Mouse (Mus musculus) kidney, embryonic 16.5 days (tissue): Measurements from ENCODE around the gene Spata13. TPM values are rescaled to one million over a fixed set of nuclear protein-coding genes. Genes with fewer than 3 reads are reported as not detected.

Experiments
- ATAC-seq: fragments of 200-750 bp; cut with Nextera tagmentation; 2 replicates; pipeline ENCODE4 v1.8.0; 2017; ENCODE audit warnings: moderate TSS enrichment; ENCODE audit not compliant: low FRiP score, low TSS enrichment
- H3K27ac ChIP-seq: fragments of 300-500 bp; sonication (generic); 2 replicates; pipeline ENCODE4 v1.5.1; 2014; ENCODE audit warnings: low read length
- H3K27me3 ChIP-seq: fragments of 300-500 bp; sonication (generic); 2 replicates; pipeline ENCODE4 v1.6.1; 2014; ENCODE audit warnings: low read length, control low read depth, mixed read lengths; ENCODE audit not compliant: insufficient read depth
- H3K36me3 ChIP-seq: fragments of 300-500 bp; sonication (generic); 2 replicates; pipeline ENCODE4 v1.6.1; 2014; ENCODE audit warnings: low read length, control low read depth, mixed read lengths; ENCODE audit not compliant: insufficient read depth
- H3K4me1 ChIP-seq: fragments of 300-500 bp; sonication (generic); 2 replicates; pipeline ENCODE4 v1.6.1; 2014; ENCODE audit warnings: low read length, control low read depth, mixed read lengths; ENCODE audit not compliant: insufficient read depth
- H3K4me2 ChIP-seq: fragments of 300-500 bp; sonication (generic); replicated peaks from 2 replicates; pipeline ENCODE4 v1.6.1; 2014; ENCODE audit warnings: low read depth, low read length
- H3K4me3 ChIP-seq: fragments of 300-500 bp; sonication (generic); 2 replicates; pipeline ENCODE4 v1.5.1; 2014; ENCODE audit warnings: mild to moderate bottlenecking, low read length
- H3K9ac ChIP-seq: fragments of 300-500 bp; sonication (generic); replicated peaks from 2 replicates; pipeline ENCODE4 v1.6.1; 2014; ENCODE audit warnings: low read length
- H3K9me3 ChIP-seq: fragments of 300-500 bp; sonication (generic); 2 replicates; pipeline ENCODE4 v1.6.1; 2016; ENCODE audit warnings: low read length, control low read depth
- WGBS: fragments of 180-500 bp; shearing (Covaris S2); extraction: QIAGEN DNeasy Blood & Tissue Kit; methylation state at CpG from one replicate; pipeline ENCODE4 v1.1.7; 2014; 5-methylcytosine and 5-hydroxymethylcytosine counted together
- polyA plus RNA-seq: library from polyadenylated mRNA; unstranded; fragments of >200 nt; fragmentation: Nextera tagmentation; extraction: Ambion mirVana; gene quantifications from 2 replicates; pipeline ENCODE4 v1.2.1, GENCODE M21; 2015

Spata13 gene
- polyA plus RNA-seq, 1 experiment from 2014 or later, result 68.1 TPM

GRCm38 (mm10) chr14:60607743-60608142, 26.1 kb upstream of the Spata13 start:
- Histone ChIP-seq H3K27ac (no peak overlapping the region), H3K4me2 (no peak overlapping the region), H3K9me3 (no peaks in the 10 kb centered on the region), H3K9ac (no peak overlapping the region), H3K4me1 (peaks cover 9% of the 10 kb centered on the region; the same call in 1 of the 2 replicates), H3K36me3 (no peaks in the 10 kb centered on the region), H3K27me3 (no peaks in the 10 kb centered on the region), H3K4me3 (no peak overlapping the region)
- WGBS, result 75% methylated on average over 4 of the region's 4 CpGs
- no peak for ATAC-seq

GRCm38 (mm10) chr14:60609160-60609559, 24.6 kb upstream of the Spata13 start:
- Histone ChIP-seq H3K4me3 (no peak overlapping the region), H3K4me1 (0 out of 2 replicates have a peak, but pooled peaks cover 9% of the 10 kb centered on the region), H3K9me3 (no peaks in the 10 kb centered on the region), H3K36me3 (no peaks in the 10 kb centered on the region), H3K4me2 (no peak overlapping the region), H3K9ac (no peak overlapping the region), H3K27me3 (no peaks in the 10 kb centered on the region), H3K27ac (no peak overlapping the region)
- no peak for ATAC-seq
- 78% methylated on average over 1 of the region's 1 CpGs for WGBS

GRCm38 (mm10) chr14:60612671-60613070, 21.1 kb upstream of the Spata13 start:
- 24% methylated on average over 7 of the region's 7 CpGs for WGBS
- no peaks in the 10 kb centered on the region for H3K27me3 ChIP-seq
- H3K9me3 ChIP-seq, result no peaks in the 10 kb centered on the region
- H3K4me1 ChIP-seq, result no peaks in the 10 kb centered on the region
- no peak for ATAC-seq
- H3K36me3 ChIP-seq, result no peaks in the 10 kb centered on the region
- no peak overlapping the region for H3K27ac ChIP-seq
- H3K9ac ChIP-seq, result no peak overlapping the region
- no peak overlapping the region for H3K4me2 ChIP-seq
- no peak overlapping the region for H3K4me3 ChIP-seq

GRCm38 (mm10) chr14:60621076-60621475, 12.7 kb upstream of the Spata13 start:
- Histone ChIP-seq H3K36me3 (no peaks in the 10 kb centered on the region), H3K27me3 (no peaks in the 10 kb centered on the region), H3K9me3 (peaks cover 4% of the 10 kb centered on the region; the same call in 1 of the 2 replicates), H3K4me2 (no peak overlapping the region), H3K27ac (no peak overlapping the region), H3K4me3 (no peak overlapping the region), H3K4me1 (peaks cover 6% of the 10 kb centered on the region), H3K9ac (no peak overlapping the region)
- no peak for ATAC-seq
- 62% methylated on average over 9 of the region's 9 CpGs for WGBS

- no peak for ATAC-seq
- H3K27me3 ChIP-seq, result no peaks in the 10 kb centered on the region; the same call in 1 of the 2 replicates
- H3K9me3 ChIP-seq, result peaks cover 4% of the 10 kb centered on the region; the same call in 1 of the 2 replicates
- H3K4me1 ChIP-seq, result no peaks in the 10 kb centered on the region
- WGBS, result 60% methylated on average over 6 of the region's 6 CpGs
- H3K36me3 ChIP-seq, result no peaks in the 10 kb centered on the region
- H3K4me3 ChIP-seq, result no peak overlapping the region
- H3K4me2 ChIP-seq, result no peak overlapping the region
- no peak overlapping the region for H3K9ac ChIP-seq
- no peak overlapping the region for H3K27ac ChIP-seq
Observed at GRCm38 (mm10) chr14:60625486-60625885, 8.3 kb upstream of the Spata13 start.

- Histone ChIP-seq H3K9ac (no peak overlapping the region), H3K4me3 (no peak overlapping the region), H3K9me3 (no peaks in the 10 kb centered on the region), H3K27me3 (peaks cover 11% of the 10 kb centered on the region; the same call in 1 of the 2 replicates), H3K36me3 (no peaks in the 10 kb centered on the region), H3K27ac (no peak overlapping the region), H3K4me1 (peaks cover 3% of the 10 kb centered on the region; the same call in 1 of the 2 replicates), H3K4me2 (no peak overlapping the region)
- WGBS, result 73% methylated on average over 9 of the region's 9 CpGs
- no peak for ATAC-seq
Observed at GRCm38 (mm10) chr14:60629887-60630460, 3.8 kb upstream of the Spata13 start.

GRCm38 (mm10) chr14:60630981-60631380, 2.8 kb upstream of the Spata13 start:
- Histone ChIP-seq H3K27me3 (peaks cover 11% of the 10 kb centered on the region; the same call in 1 of the 2 replicates), H3K9me3 (no peaks in the 10 kb centered on the region), H3K4me1 (peaks cover 10% of the 10 kb centered on the region), H3K9ac (no peak overlapping the region), H3K4me3 (no peak overlapping the region), H3K27ac (no peak overlapping the region), H3K4me2 (no peak overlapping the region), H3K36me3 (no peaks in the 10 kb centered on the region)
- 72% methylated on average over 4 of the region's 4 CpGs for WGBS
- ATAC-seq, result no peak

GRCm38 (mm10) chr14:60634877-60635771, 1.3 kb downstream of the Spata13 start:
- Histone ChIP-seq H3K4me1 (peaks cover 45% of the 10 kb centered on the region), H3K9ac (peak overlapping the region; percentile 79), H3K27me3 (peaks cover 18% of the 10 kb centered on the region; the same call in 1 of the 2 replicates), H3K4me2 (peak overlapping the region; percentile 85), H3K27ac (peak overlapping the region; percentile 90), H3K9me3 (no peaks in the 10 kb centered on the region), H3K4me3 (peak overlapping the region; percentile 74), H3K36me3 (no peaks in the 10 kb centered on the region; the same call in 1 of the 2 replicates)
- WGBS, result under 1% methylated on average over 45 of the region's 45 CpGs
- peak; percentile 72 for ATAC-seq

- 9% methylated on average over 14 of the region's 14 CpGs for WGBS
- peak overlapping the region; percentile 90 for H3K27ac ChIP-seq
- peak overlapping the region; percentile 85 for H3K4me2 ChIP-seq
- peak overlapping the region; percentile 79 for H3K9ac ChIP-seq
- H3K36me3 ChIP-seq, result no peaks in the 10 kb centered on the region; the same call in 1 of the 2 replicates
- H3K27me3 ChIP-seq, result peaks cover 18% of the 10 kb centered on the region; the same call in 1 of the 2 replicates
- H3K9me3 ChIP-seq, result no peaks in the 10 kb centered on the region
- H3K4me3 ChIP-seq, result peak overlapping the region; percentile 74
- peaks cover 45% of the 10 kb centered on the region for H3K4me1 ChIP-seq
- ATAC-seq, result no peak
Observed at GRCm38 (mm10) chr14:60635911-60636607, 2.3 kb downstream of the Spata13 start.
